Mouse (Mus musculus): ENCODE measurements around the gene Gm16253. TPM values are rescaled to one million over a fixed set of nuclear protein-coding genes. Genes with fewer than 3 reads are reported as not detected.

The Gm16253 gene
- polyA plus RNA-seq, 1 experiment from 2014 or later, result 0.78 TPM

GRCm38 (mm10) chr3:96555041-96555596 lies 21.7 kb upstream of the Gm16253 start:
- H3K36me3 ChIP-seq (ENCODE audit: insufficient read depth, low read length), result peaks cover 15% of the 10 kb centered on the region
- H3K4me1 ChIP-seq (ENCODE audit: insufficient read depth, low read depth, low read length), result peaks cover 24% of the 10 kb centered on the region; the same call in 1 of the 2 replicates
- no peaks in the 10 kb centered on the region for H3K9me3 ChIP-seq (ENCODE audit: low read length)
- H3K27me3 ChIP-seq (replicated peaks; ENCODE audit: insufficient read depth, low read length), result no peaks in the 10 kb centered on the region
- DNase-seq (ENCODE audit: low spot score), result peak; percentile 97
- TF ChIP-seq EP300 (IDR thresholded peaks at IDR 0.05) (peak; percentile 100), CTCF (IDR thresholded peaks at IDR 0.05) (no peak)
- H3K4me3 ChIP-seq (ENCODE audit: low read depth, low read length), result peak overlapping the region; percentile 90; the same call in 1 of the 2 replicates
- peak overlapping the region; percentile 86 for H3K9ac ChIP-seq (replicated peaks; ENCODE audit: low read depth)
- peak overlapping the region; percentile 99 for H3K27ac ChIP-seq (ENCODE audit: low read length)
- 6% methylated on average over 12 of the region's 12 CpGs for WGBS
- H3K4me2 ChIP-seq (replicated peaks; ENCODE audit: low read depth, low read length), result peak overlapping the region; percentile 82
- ATAC-seq, result peak; percentile 51

- H3K4me1 ChIP-seq (ENCODE audit: insufficient read depth, low read depth, low read length), result peaks cover 20% of the 10 kb centered on the region; the same call in 1 of the 2 replicates
- H3K9ac ChIP-seq (replicated peaks; ENCODE audit: low read depth), result peak overlapping the region; percentile 86
- H3K27ac ChIP-seq (ENCODE audit: low read length), result peak overlapping the region; percentile 99
- ATAC-seq (no peak), DNase-seq (ENCODE audit: low spot score) (no peak)
- TF ChIP-seq CTCF (IDR thresholded peaks at IDR 0.05), result no peak
- no peak for TF ChIP-seq EP300 (IDR thresholded peaks at IDR 0.05)
- H3K27me3 ChIP-seq (replicated peaks; ENCODE audit: insufficient read depth, low read length), result no peaks in the 10 kb centered on the region
- H3K4me3 ChIP-seq (ENCODE audit: low read depth, low read length), result peak overlapping the region; percentile 90
- WGBS, result 60% methylated on average over 15 of the region's 15 CpGs
- H3K36me3 ChIP-seq (ENCODE audit: insufficient read depth, low read length), result peaks cover 24% of the 10 kb centered on the region
- peak overlapping the region; percentile 82 for H3K4me2 ChIP-seq (replicated peaks; ENCODE audit: low read depth, low read length)
- H3K9me3 ChIP-seq (ENCODE audit: low read length), result no peaks in the 10 kb centered on the region
These were observed 20.7 kb upstream of the Gm16253 start for GRCm38 (mm10) chr3:96555999-96556614.

DNA sequence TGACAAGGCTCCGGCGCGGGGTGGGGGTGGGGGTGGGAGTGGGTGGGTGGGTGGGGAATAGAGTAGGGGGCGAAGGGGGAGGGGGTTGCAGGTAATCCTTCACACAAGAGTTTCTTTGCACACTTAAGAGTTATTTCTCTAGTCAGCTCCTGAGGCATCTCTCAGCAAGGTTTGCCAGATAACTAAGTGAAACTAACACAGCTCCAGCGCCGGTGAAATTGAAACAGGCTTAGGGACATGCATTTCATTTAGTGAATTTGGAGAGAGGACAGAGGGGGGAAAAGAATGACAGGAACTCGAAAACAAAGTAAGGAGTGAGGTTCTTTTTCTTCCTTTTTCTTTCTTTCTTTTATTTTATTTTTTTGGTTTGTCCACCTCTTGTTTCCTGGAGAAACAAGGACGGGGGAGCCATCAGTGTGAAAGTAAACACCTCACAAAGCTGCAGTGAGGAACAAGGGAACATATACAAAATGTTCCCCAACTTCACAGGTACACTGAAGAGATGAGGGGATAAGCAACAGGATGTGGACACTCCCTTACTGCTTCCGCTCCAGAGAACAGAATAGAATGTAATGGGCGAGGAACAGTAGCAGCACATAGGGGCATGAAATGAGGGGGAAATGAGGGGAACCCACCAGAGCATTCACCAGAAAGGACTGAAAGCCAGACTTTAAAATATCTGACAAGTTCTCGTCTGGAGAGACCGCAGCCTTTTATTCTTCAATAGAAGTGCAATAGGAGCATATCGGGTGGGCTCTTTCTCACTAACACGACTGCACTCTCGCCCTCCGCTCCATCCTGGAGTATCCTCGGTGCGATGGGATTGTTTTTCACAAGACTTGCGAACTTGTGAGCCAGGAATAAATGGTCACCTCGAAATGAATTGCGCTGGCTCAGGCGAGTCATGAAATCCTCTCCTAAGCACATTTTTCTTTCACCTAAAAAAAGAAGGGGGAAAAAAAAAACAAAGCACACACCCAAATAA lies 19.8 kb upstream of the Gm16253 start:
- TF ChIP-seq EP300 (IDR thresholded peaks at IDR 0.05), result peak; percentile 98
- TF ChIP-seq CTCF (IDR thresholded peaks at IDR 0.05), result no peak
- DNase-seq (ENCODE audit: low spot score), result peak; percentile 85
- H3K9me3 ChIP-seq (ENCODE audit: low read length), result no peaks in the 10 kb centered on the region
- WGBS, result 4% methylated on average over 22 of the region's 22 CpGs
- H3K9ac ChIP-seq (replicated peaks; ENCODE audit: low read depth), result peak overlapping the region; percentile 86
- H3K4me2 ChIP-seq (replicated peaks; ENCODE audit: low read depth, low read length), result peak overlapping the region; percentile 82
- peaks cover 15% of the 10 kb centered on the region; the same call in 1 of the 2 replicates for H3K4me1 ChIP-seq (ENCODE audit: insufficient read depth, low read depth, low read length)
- no peaks in the 10 kb centered on the region for H3K27me3 ChIP-seq (replicated peaks; ENCODE audit: insufficient read depth, low read length)
- peak overlapping the region; percentile 90 for H3K4me3 ChIP-seq (ENCODE audit: low read depth, low read length)
- peaks cover 29% of the 10 kb centered on the region for H3K36me3 ChIP-seq (ENCODE audit: insufficient read depth, low read length)
- ATAC-seq, result peak; percentile 15
- peak overlapping the region; percentile 99 for H3K27ac ChIP-seq (ENCODE audit: low read length)

DNA sequence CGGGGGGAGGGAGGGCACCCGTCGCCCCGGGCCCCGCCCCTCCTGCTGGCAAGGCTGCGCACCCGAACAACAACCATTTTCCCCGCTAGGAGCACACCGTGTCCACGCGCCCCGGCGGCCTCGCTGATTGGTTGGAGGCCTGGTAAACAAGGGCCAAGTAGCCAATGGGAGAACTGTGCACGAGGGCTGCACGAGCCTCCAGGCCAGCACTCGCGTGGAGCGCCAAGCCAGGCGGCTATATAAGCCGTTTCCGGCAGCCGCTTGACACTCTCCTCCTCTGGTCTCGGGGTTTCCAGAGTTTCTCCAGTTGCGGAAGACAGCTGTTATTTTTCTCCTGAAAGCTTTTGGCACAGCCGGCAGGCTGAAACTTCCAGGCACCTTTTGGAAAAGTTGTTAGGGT lies 19.1 kb upstream of the Gm16253 start, which contains the start of gene Txnip:
TSS of gene Txnip (plus strand) at position 264 of the 400 bp plus-strand sequence.
- DNase-seq (ENCODE audit: low spot score), result peak; percentile 99
- peaks cover 29% of the 10 kb centered on the region for H3K36me3 ChIP-seq (ENCODE audit: insufficient read depth, low read length)
- peak within 1 kb of the TSS; percentile 82 for H3K4me2 ChIP-seq (replicated peaks; ENCODE audit: low read depth, low read length)
- H3K27me3 ChIP-seq (replicated peaks; ENCODE audit: insufficient read depth, low read length), result no peaks in the 10 kb centered on the region
- TF ChIP-seq EP300 (IDR thresholded peaks at IDR 0.05) (peak; percentile 95), CTCF (IDR thresholded peaks at IDR 0.05) (peak; percentile 69)
- no peaks in the 10 kb centered on the region for H3K9me3 ChIP-seq (ENCODE audit: low read length)
- peak within 1 kb of the TSS; percentile 99 for H3K27ac ChIP-seq (ENCODE audit: low read length)
- peak within 1 kb of the TSS; percentile 90 for H3K4me3 ChIP-seq (ENCODE audit: low read depth, low read length)
- ATAC-seq, result peak; percentile 91
- peaks cover 11% of the 10 kb centered on the region; the same call in 1 of the 2 replicates for H3K4me1 ChIP-seq (ENCODE audit: insufficient read depth, low read depth, low read length)
- WGBS, result 0% methylated on average over 26 of the region's 26 CpGs
- peak within 1 kb of the TSS; percentile 100 for H3K9ac ChIP-seq (replicated peaks; ENCODE audit: low read depth)

DNA sequence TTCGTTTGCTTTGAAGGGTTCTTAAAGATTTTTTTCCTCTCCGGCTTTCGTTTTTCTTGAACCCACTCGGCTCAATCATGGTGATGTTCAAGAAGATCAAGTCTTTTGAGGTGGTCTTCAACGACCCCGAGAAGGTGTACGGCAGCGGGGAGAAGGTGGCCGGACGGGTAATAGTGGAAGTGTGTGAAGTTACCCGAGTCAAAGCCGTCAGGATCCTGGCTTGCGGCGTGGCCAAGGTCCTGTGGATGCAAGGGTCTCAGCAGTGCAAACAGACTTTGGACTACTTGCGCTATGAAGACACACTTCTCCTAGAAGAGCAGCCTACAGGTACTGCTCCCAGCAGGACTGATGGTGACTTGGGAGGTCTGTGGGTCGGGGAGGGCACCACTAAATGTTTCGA lies 18.6 kb upstream of the Gm16253 start:
- H3K4me2 ChIP-seq (replicated peaks; ENCODE audit: low read depth, low read length), result peak overlapping the region; percentile 62
- WGBS, result under 1% methylated on average over 17 of the region's 17 CpGs
- H3K4me3 ChIP-seq (ENCODE audit: low read depth, low read length), result peak overlapping the region; percentile 90
- peaks cover 29% of the 10 kb centered on the region for H3K36me3 ChIP-seq (ENCODE audit: insufficient read depth, low read length)
- H3K27ac ChIP-seq (ENCODE audit: low read length), result peak overlapping the region; percentile 99
- no peak for ATAC-seq
- H3K27me3 ChIP-seq (replicated peaks; ENCODE audit: insufficient read depth, low read length), result no peaks in the 10 kb centered on the region
- DNase-seq (ENCODE audit: low spot score), result no peak
- H3K9me3 ChIP-seq (ENCODE audit: low read length), result no peaks in the 10 kb centered on the region
- H3K4me1 ChIP-seq (ENCODE audit: insufficient read depth, low read depth, low read length), result peaks cover 9% of the 10 kb centered on the region; the same call in 1 of the 2 replicates
- TF ChIP-seq CTCF (IDR thresholded peaks at IDR 0.05), result no peak
- no peak for TF ChIP-seq EP300 (IDR thresholded peaks at IDR 0.05)
- H3K9ac ChIP-seq (replicated peaks; ENCODE audit: low read depth), result peak overlapping the region; percentile 100

Data from lung, postnatal 0 days (tissue).